8 mouse cellular contexts compared by ENCODE assay signal in genomic region chr8:124617266-124617869, GRCm38 (mm10). TPM values are rescaled to one million over a fixed set of nuclear protein-coding genes. Genes with fewer than 3 reads are reported as not detected.
A peak's percentile ranks its signal among the peaks of the same experiment; 100 is the strongest.
DNase-seq lines count a peak whose midpoint lies in the region; ATAC-seq and TF ChIP-seq lines count a peak whose summit lies in the region.

No protein-coding gene starts in this region.

- peak overlapping the region; percentile 83 for H3K4me2 ChIP-seq in heart, embryonic 11.5 days
- peak overlapping the region; percentile 86 for H3K4me2 ChIP-seq in kidney, embryonic 15.5 days
- peak overlapping the region; percentile 78 for H3K4me2 ChIP-seq in limb, embryonic 15.5 days
- H3K4me2 ChIP-seq in midbrain, postnatal 0 days (ENCODE audit: low read depth, low read length, poor library complexity, severe bottlenecking): peak overlapping the region; percentile 56

- H3K9ac ChIP-seq in heart, embryonic 11.5 days (ENCODE audit: low read depth, low read length): peak overlapping the region; percentile 66
- H3K9ac ChIP-seq in kidney, embryonic 15.5 days: peak overlapping the region; percentile 42; the same call in 1 of the 2 replicates
- 0 out of 2 replicates have a peak overlapping the region, but pooled peaks have one; percentile 31 for H3K9ac ChIP-seq in limb, embryonic 15.5 days
- peak overlapping the region; percentile 46 for H3K9ac ChIP-seq in midbrain, postnatal 0 days (replicated peaks; ENCODE audit: low read length, poor library complexity, severe bottlenecking)

- H3K9me3 ChIP-seq in heart, embryonic 11.5 days (replicated peaks; ENCODE audit: control insufficient read depth, low read length): no peaks in the 10 kb centered on the region
- no peaks in the 10 kb centered on the region for H3K9me3 ChIP-seq in kidney, embryonic 15.5 days (replicated peaks)
- no peaks in the 10 kb centered on the region for H3K9me3 ChIP-seq in limb, embryonic 15.5 days
- no peaks in the 10 kb centered on the region for H3K9me3 ChIP-seq in midbrain, postnatal 0 days (ENCODE audit: low read length)

- 13% methylated on average over 17 of the region's 17 CpGs for WGBS in heart, embryonic 11.5 days (ENCODE audit: insufficient replicate concordance)
- 6% methylated on average over 17 of the region's 17 CpGs for whole genome bisulfite sequencing in kidney, embryonic 15.5 days
- WGBS in limb, embryonic 15.5 days: 5% methylated on average over 17 of the region's 17 CpGs
- WGBS in midbrain, postnatal 0 days: 10% methylated on average over 17 of the region's 17 CpGs

- peak overlapping the region; percentile 38 for H3K4me3 ChIP-seq in bone marrow macrophage, adult 2 months (ENCODE audit: insufficient read depth, low read length)
- H3K4me3 ChIP-seq in embryonic fibroblast, embryonic 13.5 days (ENCODE audit: insufficient read depth, low read length): peak overlapping the region; percentile 4; the same call in 1 of the 2 replicates
- H3K4me3 ChIP-seq in heart, embryonic 11.5 days (ENCODE audit: low read depth, low read length): peak overlapping the region; percentile 37
- H3K4me3 ChIP-seq in kidney, embryonic 15.5 days (replicated peaks): peak overlapping the region; percentile 45
- H3K4me3 ChIP-seq in limb, embryonic 15.5 days: peak overlapping the region; percentile 41
- H3K4me3 ChIP-seq in midbrain, postnatal 0 days (ENCODE audit: low read depth, low read length): peak overlapping the region; percentile 18; the same call in 1 of the 2 replicates

- 0 out of 2 replicates have a peak, but pooled peaks have one; percentile 50 for ATAC-seq in heart, embryonic 11.5 days (replicated peaks; ENCODE audit: insufficient number of reproducible peaks, low FRiP score, low TSS enrichment)
- peak; percentile 63 for ATAC-seq in kidney, embryonic 15.5 days (replicated peaks; ENCODE audit: low FRiP score)
- peak; percentile 63 for ATAC-seq in limb, embryonic 15.5 days (ENCODE audit: insufficient number of reproducible peaks, low FRiP score, low TSS enrichment, low read depth)
- ATAC-seq in midbrain, postnatal 0 days (ENCODE audit: low FRiP score): peak; percentile 68

- peak; percentile 98 for TF ChIP-seq CTCF in bone marrow macrophage, adult 2 months (IDR thresholded peaks at IDR 0.05; ENCODE audit: low read depth, low read length)
- peak; percentile 55; the same call in 1 of the 2 replicates for TF ChIP-seq CTCF in embryonic fibroblast, embryonic 13.5 days (IDR thresholded peaks at IDR 0.05; ENCODE audit: borderline replicate concordance, insufficient read depth, low read length)
- TF ChIP-seq CTCF in midbrain, postnatal 0 days (IDR thresholded peaks at IDR 0.05): peak; percentile 95

- peak; percentile 71 to 74 for DNase-seq in B cell, adult 2 months
- DNase-seq in midbrain, postnatal 0 days (ENCODE audit: low spot score): peak; percentile 87
- peak; percentile 56 to 71 for DNase-seq in spleen, postnatal 10 days (ENCODE audit: low spot score in 2 of 2)

- no peaks in the 10 kb centered on the region for H3K36me3 ChIP-seq in heart, embryonic 11.5 days (ENCODE audit: control insufficient read depth, insufficient read depth, low read length)
- H3K36me3 ChIP-seq in kidney, embryonic 15.5 days: no peaks in the 10 kb centered on the region
- no peaks in the 10 kb centered on the region for H3K36me3 ChIP-seq in limb, embryonic 15.5 days
- no peaks in the 10 kb centered on the region for H3K36me3 ChIP-seq in midbrain, postnatal 0 days (ENCODE audit: insufficient read depth, low read length)

- H3K4me1 ChIP-seq in bone marrow macrophage, adult 2 months (ENCODE audit: control insufficient read depth, insufficient read depth, low read length): peaks cover 7% of the 10 kb centered on the region
- H3K4me1 ChIP-seq in embryonic fibroblast, embryonic 13.5 days (ENCODE audit: control insufficient read depth, insufficient read depth, low read length): peaks cover 7% of the 10 kb centered on the region; the same call in 1 of the 2 replicates
- no peaks in the 10 kb centered on the region; the same call in 1 of the 2 replicates for H3K4me1 ChIP-seq in heart, embryonic 11.5 days (ENCODE audit: control insufficient read depth, insufficient read depth, low read length)
- H3K4me1 ChIP-seq in kidney, embryonic 15.5 days: peaks cover 6% of the 10 kb centered on the region
- peaks cover 3% of the 10 kb centered on the region; the same call in 1 of the 2 replicates for H3K4me1 ChIP-seq in limb, embryonic 15.5 days
- H3K4me1 ChIP-seq in midbrain, postnatal 0 days (ENCODE audit: insufficient read depth, low read length): 0 out of 2 replicates have a peak, but pooled peaks cover 4% of the 10 kb centered on the region

- H3K27me3 ChIP-seq in heart, embryonic 11.5 days (ENCODE audit: control insufficient read depth, insufficient read depth, low read length): peaks cover 12% of the 10 kb centered on the region
- peaks cover 11% of the 10 kb centered on the region for H3K27me3 ChIP-seq in kidney, embryonic 15.5 days
- H3K27me3 ChIP-seq in limb, embryonic 15.5 days: peaks cover 12% of the 10 kb centered on the region; the same call in 1 of the 2 replicates
- H3K27me3 ChIP-seq in midbrain, postnatal 0 days (ENCODE audit: insufficient read depth, low read length): no peaks in the 10 kb centered on the region

- no peak overlapping the region for H3K27ac ChIP-seq in bone marrow macrophage, adult 2 months (ENCODE audit: insufficient read depth, low read depth, low read length)
- H3K27ac ChIP-seq in embryonic fibroblast, embryonic 13.5 days (ENCODE audit: insufficient read depth, low read length): peak overlapping the region; percentile 83
- no peak overlapping the region for H3K27ac ChIP-seq in heart, embryonic 11.5 days (ENCODE audit: low read depth, low read length)
- no peak overlapping the region for H3K27ac ChIP-seq in kidney, embryonic 15.5 days
- no peak overlapping the region for H3K27ac ChIP-seq in limb, embryonic 15.5 days
- peak overlapping the region; percentile 70 for H3K27ac ChIP-seq in midbrain, postnatal 0 days (ENCODE audit: low read depth, low read length)

- TF ChIP-seq POLR2A in bone marrow macrophage, adult 2 months (IDR thresholded peaks at IDR 0.05; ENCODE audit: borderline replicate concordance, low read depth, low read length): no peak
- TF ChIP-seq POLR2A in embryonic fibroblast, embryonic 13.5 days (IDR thresholded peaks at IDR 0.05; ENCODE audit: low read depth, low read length): no peak

RNA-seq across cellular contexts. Expression of gene Capn9, which starts 41.5 kb away (rescaled TPM):
- polyA plus RNA-seq in bone marrow macrophage, adult 2 months (2012; ENCODE audit: insufficient read depth, insufficient read length, missing spikeins): not detected in 2 replicates
- polyA plus RNA-seq in embryonic fibroblast, embryonic 13.5 days (2011; ENCODE audit: insufficient read length, low read depth, missing spikeins): not detected in 2 replicates
- polyA plus RNA-seq in heart, embryonic 11.5 days (2014; fragmentation: Nextera tagmentation; extraction: Ambion mirVana): not detected in 2 replicates
- polyA plus RNA-seq in kidney, embryonic 15.5 days (2015; fragmentation: Nextera tagmentation; extraction: Ambion mirVana): 0.08 and 0.31 TPM in 2 replicates
- 0.06 and 0.12 TPM in 2 replicates for polyA plus RNA-seq in limb, embryonic 15.5 days (2015; fragmentation: Nextera tagmentation; extraction: Ambion mirVana)
- 0.27 TPM in 1 of 2 replicates, not detected in the other for total RNA-seq in midbrain, postnatal 0 days (2014; rRNA removed)
- polyA plus RNA-seq in midbrain, postnatal 0 days (2015; fragmentation: Nextera tagmentation; extraction: Ambion mirVana): 0.43 and 0.52 TPM in 2 replicates

RNA-seq across cellular contexts. Expression of gene 2310022B05Rik, which starts 45.8 kb away (rescaled TPM):
- polyA plus RNA-seq in bone marrow macrophage, adult 2 months (2012; ENCODE audit: insufficient read depth, insufficient read length, missing spikeins): 8.7 and 9.3 TPM in 2 replicates
- 161 and 164 TPM in 2 replicates for polyA plus RNA-seq in embryonic fibroblast, embryonic 13.5 days (2011; ENCODE audit: insufficient read length, low read depth, missing spikeins)
- 38.4 and 42.9 TPM in 2 replicates for polyA plus RNA-seq in heart, embryonic 11.5 days (2014; fragmentation: Nextera tagmentation; extraction: Ambion mirVana)
- 28.4 and 32.3 TPM in 2 replicates for polyA plus RNA-seq in kidney, embryonic 15.5 days (2015; fragmentation: Nextera tagmentation; extraction: Ambion mirVana)
- 34.2 and 36.6 TPM in 2 replicates for polyA plus RNA-seq in limb, embryonic 15.5 days (2015; fragmentation: Nextera tagmentation; extraction: Ambion mirVana)
- total RNA-seq in midbrain, postnatal 0 days (2014; rRNA removed): 87.6 and 88.0 TPM in 2 replicates
- polyA plus RNA-seq in midbrain, postnatal 0 days (2015; fragmentation: Nextera tagmentation; extraction: Ambion mirVana): 30.1 and 31.4 TPM in 2 replicates

RNA-seq across cellular contexts. Expression of gene Agt, which starts 47.9 kb away (rescaled TPM):
- not detected in 2 replicates for polyA plus RNA-seq in bone marrow macrophage, adult 2 months (2012; ENCODE audit: insufficient read depth, insufficient read length, missing spikeins)
- polyA plus RNA-seq in embryonic fibroblast, embryonic 13.5 days (2011; ENCODE audit: insufficient read length, low read depth, missing spikeins): not detected in 2 replicates
- 0.49 and 0.59 TPM in 2 replicates for polyA plus RNA-seq in heart, embryonic 11.5 days (2014; fragmentation: Nextera tagmentation; extraction: Ambion mirVana)
- 1.9 and 3.2 TPM in 2 replicates for polyA plus RNA-seq in kidney, embryonic 15.5 days (2015; fragmentation: Nextera tagmentation; extraction: Ambion mirVana)
- polyA plus RNA-seq in limb, embryonic 15.5 days (2015; fragmentation: Nextera tagmentation; extraction: Ambion mirVana): 1.7 and 2.8 TPM in 2 replicates
- total RNA-seq in midbrain, postnatal 0 days (2014; rRNA removed): 75.5 and 104 TPM in 2 replicates
- polyA plus RNA-seq in midbrain, postnatal 0 days (2015; fragmentation: Nextera tagmentation; extraction: Ambion mirVana): 65.9 and 83.6 TPM in 2 replicates

Comparison
In these comparisons a context has a peak if more than half of its experiments do, and no peak if none do; other contexts are left out.
1. H3K27ac ChIP-seq: peak in embryonic fibroblast, embryonic 13.5 days (single experiment) and midbrain, postnatal 0 days (single experiment); none in bone marrow macrophage, adult 2 months (single experiment), heart, embryonic 11.5 days (single experiment), kidney, embryonic 15.5 days (single experiment) and limb, embryonic 15.5 days (single experiment).
2. RNA of gene Agt, which starts 47.9 kb away (polyA plus RNA-seq): 65.9 to 83.6 TPM in midbrain, postnatal 0 days; 1.9 to 3.2 TPM in kidney, embryonic 15.5 days, 1.7 to 2.8 TPM in limb, embryonic 15.5 days, 0.49 to 0.59 TPM in heart, embryonic 11.5 days, not detected in embryonic fibroblast, embryonic 13.5 days and not detected in bone marrow macrophage, adult 2 months; every median in the first group is over 10 times any median in the second.
3. Peak in every context shown above with its lines, with median percentiles within 50 percentile points of each other: DNase-seq, H3K4me3 ChIP-seq, CTCF ChIP-seq, ATAC-seq, H3K4me2 ChIP-seq and H3K9ac ChIP-seq.